Mouse (Mus musculus) B cell, adult 62 days (primary cell): ENCODE measurements around the gene Hinfp. TPM values are rescaled to one million over a fixed set of nuclear protein-coding genes. Genes with fewer than 3 reads are reported as not detected.

ENCODE experiments used
- total RNA-seq: library from RNA; stranded (reverse); gene quantifications from 4 replicates; pipeline ENCODE4 v1.2.4, GENCODE M21; 2023

Hinfp gene
- 52.6 to 65.7 TPM (median 58.7 TPM) in 4 replicates for total RNA-seq

GRCm38 (mm10) chr9:44305466-44306079, at the start of gene Hinfp:
Gene Hinfp, minus strand, starts transcription at chr9:44305671.

DNA sequence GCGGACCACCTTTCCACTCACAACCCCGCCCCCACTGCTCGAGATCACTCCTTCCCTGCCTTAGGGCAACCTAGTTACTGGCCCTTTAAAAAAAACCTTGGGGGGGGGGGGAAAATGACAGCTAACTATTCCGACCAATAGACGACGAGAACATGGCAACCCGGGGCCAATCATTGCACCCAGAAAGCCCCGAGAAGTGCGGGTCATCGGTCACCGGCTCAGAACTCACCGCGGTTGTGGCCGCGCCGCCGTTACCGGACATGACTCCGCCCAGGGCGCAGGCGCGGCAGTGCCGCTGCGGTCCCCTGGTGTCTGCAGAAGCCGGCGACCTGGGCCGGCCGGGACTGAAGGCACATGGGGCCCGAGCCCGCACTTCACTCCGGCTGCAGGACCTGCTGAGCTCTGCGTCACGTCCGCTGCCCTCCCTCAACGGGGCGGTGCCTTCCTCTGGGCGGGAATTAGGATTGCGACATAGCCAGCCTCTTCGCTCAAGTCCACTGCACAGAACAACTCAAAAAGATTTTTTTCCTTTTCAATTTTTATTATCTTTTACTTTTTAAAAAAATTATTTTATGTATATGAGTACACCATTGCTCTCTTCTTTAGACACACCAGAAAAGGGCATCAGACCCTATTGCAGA, 38.4 kb upstream of the Hinfp start, which contains the start of gene Hmbs:
Gene Hmbs, minus strand, starts transcription at position 448 of the 641 bp plus-strand sequence.

GRCm38 (mm10) chr9:44334396-44335330, 29.2 kb upstream of the Hinfp start, which contains the start of gene H2afx:
Gene H2afx, plus strand, starts transcription at chr9:44334694.

DNA sequence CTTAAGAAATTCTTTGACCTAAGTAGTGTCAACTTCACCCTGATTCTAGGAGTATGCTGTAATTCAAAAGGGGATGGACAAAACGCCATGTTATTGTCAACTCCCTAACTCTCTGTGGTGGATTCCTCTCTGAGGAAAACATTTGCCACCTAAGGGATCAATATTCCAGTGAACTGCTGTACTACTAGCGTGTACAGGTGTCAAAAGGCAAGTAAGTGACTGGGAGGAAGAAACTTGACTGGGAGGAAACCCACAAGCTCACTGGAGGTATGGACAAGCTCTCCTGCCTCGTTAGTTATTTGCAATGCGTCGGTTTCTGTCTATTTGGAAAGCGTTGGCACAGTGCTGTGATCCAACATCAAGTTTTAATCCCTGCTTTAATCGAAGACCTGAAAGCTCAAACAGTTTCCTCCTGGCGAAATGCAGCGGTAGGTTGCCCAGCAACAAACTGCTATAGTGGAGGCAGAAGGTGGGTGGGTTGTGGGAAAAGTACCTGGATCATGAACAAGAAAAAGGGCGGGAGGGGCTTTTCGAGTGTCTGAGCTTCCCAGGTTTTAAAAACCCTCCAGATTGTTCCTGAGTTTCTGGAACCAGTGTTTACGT, 20.4 kb upstream of the Hinfp start, which contains the start of gene Dpagt1:
Gene Dpagt1, plus strand, starts transcription at position 252 of the 603 bp plus-strand sequence.

GRCm38 (mm10) chr9:44319887-44320798, 14.7 kb upstream of the Hinfp start, which contains the start of gene C2cd2l:
Gene C2cd2l, minus strand, starts transcription at chr9:44320285.

DNA sequence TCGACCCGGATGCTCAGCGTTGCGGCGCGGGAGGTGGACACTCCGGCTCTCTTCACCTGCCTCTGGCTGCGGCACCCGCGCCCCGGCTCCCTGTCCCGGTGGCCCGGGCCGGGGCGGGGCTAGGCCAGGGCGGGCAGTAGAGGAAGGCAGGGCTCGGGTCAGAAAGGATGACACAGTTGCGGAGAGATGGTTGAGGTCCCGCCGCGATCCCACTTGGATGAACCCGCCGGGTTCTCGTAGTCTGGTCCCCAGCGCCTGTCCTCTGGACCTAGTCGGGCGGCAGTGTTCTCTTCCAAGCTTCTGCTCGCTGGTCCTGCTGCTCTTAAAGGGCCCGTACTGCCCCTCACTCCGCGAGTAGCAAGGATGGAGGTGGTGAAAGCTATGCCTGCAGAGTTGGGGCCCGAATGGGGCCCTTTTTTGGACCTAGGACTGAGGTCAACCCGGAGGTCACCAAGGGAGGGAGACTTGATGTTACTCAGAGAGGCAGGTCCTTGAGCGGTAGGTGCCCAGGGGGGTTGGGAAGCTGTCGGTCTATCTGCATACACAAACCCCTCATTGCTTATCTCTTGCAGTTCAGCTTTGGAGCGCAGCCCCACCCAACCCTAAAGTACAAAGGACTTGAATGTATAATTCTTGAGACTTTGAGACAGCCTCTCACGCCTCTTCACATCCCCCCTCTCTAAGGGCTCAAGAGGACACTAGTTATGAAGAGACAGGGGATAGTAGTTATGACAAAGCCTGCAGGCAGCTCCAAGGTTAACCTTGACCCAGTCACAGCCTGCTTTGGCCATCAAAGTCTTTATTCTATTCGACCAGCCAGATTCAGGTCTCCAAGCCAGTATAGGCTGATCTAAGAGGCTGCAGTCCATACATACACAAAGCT, 17.2 kb downstream of the Hinfp start, which contains the start of gene Abcg4:
Gene Abcg4, minus strand, starts transcription at position 540 of the 883 bp plus-strand sequence.

DNA sequence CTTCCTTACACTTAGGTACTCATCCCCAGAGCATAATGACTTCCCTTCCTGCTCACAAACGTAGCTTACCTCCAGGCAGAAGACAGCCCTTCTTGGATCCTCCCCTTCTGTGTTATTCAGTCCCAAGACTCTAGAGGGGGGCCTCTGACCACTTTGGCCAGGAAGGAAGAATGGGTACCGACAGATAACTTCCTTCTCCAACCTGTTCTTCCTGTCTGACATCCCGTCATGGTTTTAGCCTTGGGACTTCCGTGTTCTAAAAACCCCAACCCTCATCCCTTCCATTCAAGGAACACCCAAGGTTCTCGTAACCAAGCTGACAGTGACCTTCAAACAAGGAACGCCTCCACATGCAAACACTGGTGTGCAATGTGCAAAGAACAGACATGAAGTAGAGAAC, 37.0 kb downstream of the Hinfp start, which contains the start of gene Nlrx1:
Gene Nlrx1, minus strand, starts transcription at position 168 of the 400 bp plus-strand sequence.

GRCm38 (mm10) chr9:44251314-44251713, 54.2 kb downstream of the Hinfp start, which contains the start of gene Pdzd3:
Gene Pdzd3, minus strand, starts transcription at chr9:44251471.

Other genes with a start within 250 kb of the Hinfp start
- gene Usp2, start 238.7 kb downstream of the Hinfp start, total RNA-seq = 19.0 to 31.1 TPM (median 23.0 TPM) in 4 replicates
- 0.55 to 0.73 TPM (median 0.69 TPM) in 3 of 4 replicates, not detected in the other for gene Mfrp, start 203.9 kb downstream of the Hinfp start, total RNA-seq
- gene C1qtnf5, start 198.4 kb downstream of the Hinfp start, total RNA-seq = 2.8 TPM in 1 of 4 replicates, not detected in the others
- gene Gm49380, start 192.2 kb downstream of the Hinfp start, total RNA-seq = 0.21 TPM in 1 of 4 replicates, not detected in the others
- 17.2 to 23.5 TPM (median 20.6 TPM) in 4 replicates for gene Rnf26, start 192.2 kb downstream of the Hinfp start, total RNA-seq
- gene Mcam, start 171.2 kb downstream of the Hinfp start, total RNA-seq = 0.20 to 0.27 TPM (median 0.27 TPM) in 3 of 4 replicates, not detected in the other
- 133 to 146 TPM (median 140 TPM) in 4 replicates for gene Cbl, start 71.6 kb downstream of the Hinfp start, total RNA-seq
- not detected in 4 replicates for gene Ccdc153, start 65.0 kb downstream of the Hinfp start, total RNA-seq
- gene Pdzd3, start 54.2 kb downstream of the Hinfp start, total RNA-seq = not detected in 4 replicates
- gene Nlrx1, start 37.1 kb downstream of the Hinfp start, total RNA-seq = 4.3 to 6.5 TPM (median 6.0 TPM) in 4 replicates
- gene Abcg4, start 17.1 kb downstream of the Hinfp start, total RNA-seq = not detected in 4 replicates
- 17.0 to 21.3 TPM (median 20.4 TPM) in 4 replicates for gene C2cd2l, start 14.6 kb upstream of the Hinfp start, total RNA-seq
- gene Dpagt1, start 20.3 kb upstream of the Hinfp start, total RNA-seq = 8.1 to 11.0 TPM (median 9.4 TPM) in 4 replicates
- 34.2 to 44.5 TPM (median 37.9 TPM) in 4 replicates for gene H2afx, start 29.0 kb upstream of the Hinfp start, total RNA-seq
- gene Hmbs, start 38.6 kb upstream of the Hinfp start, total RNA-seq = 14.8 to 18.8 TPM (median 16.7 TPM) in 4 replicates
- 60.1 to 72.9 TPM (median 69.4 TPM) in 4 replicates for gene Vps11, start 56.0 kb upstream of the Hinfp start, total RNA-seq
- 74.5 to 88.3 TPM (median 81.6 TPM) in 4 replicates for gene Hyou1, start 73.8 kb upstream of the Hinfp start, total RNA-seq
- gene Slc37a4, start 91.2 kb upstream of the Hinfp start, total RNA-seq = 16.5 to 19.7 TPM (median 17.7 TPM) in 4 replicates
- 2,372 to 2,652 TPM (median 2,528 TPM) in 4 replicates for gene Rps25, start 101.5 kb upstream of the Hinfp start, total RNA-seq
- gene Trappc4, start 101.9 kb upstream of the Hinfp start, total RNA-seq = 56.6 to 62.6 TPM (median 60.0 TPM) in 4 replicates
- gene Ccdc84, start 112.9 kb upstream of the Hinfp start, total RNA-seq = 38.7 to 53.8 TPM (median 40.0 TPM) in 4 replicates
- not detected in 4 replicates for gene Foxr1, start 135.5 kb upstream of the Hinfp start, total RNA-seq
- not detected in 4 replicates for gene Upk2, start 149.3 kb upstream of the Hinfp start, total RNA-seq
- 95.6 to 104 TPM (median 102 TPM) in 4 replicates for gene Bcl9l, start 177.2 kb upstream of the Hinfp start, total RNA-seq